Mouse (Mus musculus): ENCODE data around the gene Colgalt1.

DNA sequence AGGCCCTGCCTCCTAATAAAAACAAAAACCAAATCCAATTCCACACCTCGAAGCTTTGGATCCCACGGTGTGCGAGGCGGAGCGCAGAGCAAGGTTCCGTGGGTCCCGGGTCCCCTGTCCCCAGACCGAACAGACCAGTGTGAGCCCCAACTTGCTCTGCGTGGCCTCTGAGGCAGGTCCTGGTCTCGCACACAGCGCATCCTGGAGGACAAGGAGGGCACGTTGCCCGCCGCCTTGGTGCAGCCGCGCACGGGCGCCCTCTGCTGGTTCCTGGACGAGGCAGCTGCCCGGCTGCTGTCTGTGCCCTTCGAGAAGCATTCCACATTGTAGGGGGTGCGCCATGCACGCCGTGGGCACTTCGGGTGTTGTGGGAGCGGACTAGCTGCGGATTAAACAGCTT, 14.9 kb upstream of the Colgalt1 start:
- TF ChIP-seq EP300 (IDR thresholded peaks at IDR 0.05; ENCODE audit: low read depth) (no peak), CTCF (IDR thresholded peaks at IDR 0.05; ENCODE audit: low read depth) (peak; percentile 100)
